Mouse (Mus musculus): ENCODE measurements around the gene Gm8271. TPM values are rescaled to one million over a fixed set of nuclear protein-coding genes. Genes with fewer than 3 reads are reported as not detected.

Gene Gm8271
- not detected for polyA plus RNA-seq (2012; fragmentation: generic; extraction: Trizol)

GRCm38 (mm10) chr14:5185493-5185892 lies at the start of gene Gm8271:
Gene Gm8271, plus strand, starts transcription at chr14:5185793.

GRCm38 (mm10) chr14:5164235-5164634 lies 21.4 kb upstream of the Gm8271 start, which contains the start of gene Gm3317:
Gene Gm3317, plus strand, starts transcription at chr14:5164535.

Other genes with a start within 250 kb of the Gm8271 start
- not detected for gene Gm8297, start 201.9 kb upstream of the Gm8271 start, polyA plus RNA-seq (2012; fragmentation: generic; extraction: Trizol)
- gene Gm3298, start 169.9 kb upstream of the Gm8271 start, polyA plus RNA-seq (2012; fragmentation: generic; extraction: Trizol), result not detected
- gene 4930555G01Rik, start 135.2 kb upstream of the Gm8271 start, polyA plus RNA-seq (2012; fragmentation: generic; extraction: Trizol), result not detected
- gene Gm8281, start 114.8 kb upstream of the Gm8271 start, polyA plus RNA-seq (2012; fragmentation: generic; extraction: Trizol), result not detected
- gene Gm8279, start 54.3 kb upstream of the Gm8271 start, polyA plus RNA-seq (2012; fragmentation: generic; extraction: Trizol), result not detected
- not detected for gene Gm3317, start 21.3 kb upstream of the Gm8271 start, polyA plus RNA-seq (2012; fragmentation: generic; extraction: Trizol)
- not detected for gene Gm3526, start 74.8 kb downstream of the Gm8271 start, polyA plus RNA-seq (2012; fragmentation: generic; extraction: Trizol)
- gene Gm3542, start 149.1 kb downstream of the Gm8271 start, polyA plus RNA-seq (2012; fragmentation: generic; extraction: Trizol), result not detected
- gene Gm3500, start 203.3 kb downstream of the Gm8271 start, polyA plus RNA-seq (2012; fragmentation: generic; extraction: Trizol), result not detected

Data from C3H10T1/2 (cell line).